Mouse (Mus musculus): ENCODE results near the gene Dnajc30.

The Dnajc30 gene

GRCm38 (mm10) chr5:135109017-135109416, 45.0 kb downstream of the Dnajc30 start:
- DNase-seq (ENCODE audit: low spot score in 2 of 2), result no peak

- no peak for DNase-seq (ENCODE audit: low spot score in 2 of 2)
Measured at GRCm38 (mm10) chr5:135109426-135109825, 45.4 kb downstream of the Dnajc30 start.

- DNase-seq (ENCODE audit: low spot score in 2 of 2), result no peak
Measured at GRCm38 (mm10) chr5:135109976-135110375, 46.0 kb downstream of the Dnajc30 start.

GRCm38 (mm10) chr5:135113782-135114181, 49.8 kb downstream of the Dnajc30 start:
- no peak for DNase-seq (ENCODE audit: low spot score in 2 of 2)

- no peak for DNase-seq (ENCODE audit: low spot score in 2 of 2)
Measured at GRCm38 (mm10) chr5:135115241-135115640, 51.2 kb downstream of the Dnajc30 start.

Measured in urinary bladder, adult 18-20 months (tissue).